Mouse (Mus musculus) neural tube, embryonic 11.5 days (tissue): ENCODE measurements at regions not wholly inside any gene's neighbourhood (a gene's known extent, or its start where the extent isn't known, plus 50 kb on each side); places are given as distances from the start of the nearest gene placed in this dataset.
A peak's percentile ranks its signal among the peaks of the same experiment; 100 is the strongest.

ENCODE experiments used
- ATAC-seq: fragments of 200-750 bp; cut with Nextera tagmentation; 2 replicates; pipeline ENCODE4 v1.8.0; 2017; ENCODE audit warnings: moderate number of reproducible peaks, mild to moderate bottlenecking, moderate TSS enrichment, moderate library complexity; ENCODE audit not compliant: insufficient read depth, low FRiP score, low TSS enrichment
- DNase-seq: peaks from one replicate; pipeline ENCODE4 v3.0.0-alpha.2; 2015; ENCODE audit warnings: low spot score
- H3K27ac ChIP-seq: fragments of 300-500 bp; sonication (generic); 2 replicates; pipeline ENCODE4 v1.5.1; 2014; ENCODE audit warnings: low read depth, mild to moderate bottlenecking, low read length
- H3K27me3 ChIP-seq: fragments of 300-500 bp; sonication (generic); 2 replicates; pipeline ENCODE4 v1.6.1; 2014; ENCODE audit warnings: mild to moderate bottlenecking, low read length, mixed read lengths; ENCODE audit not compliant: control insufficient read depth, insufficient read depth
- H3K36me3 ChIP-seq: fragments of 300-500 bp; sonication (generic); 2 replicates; pipeline ENCODE4 v1.6.1; 2014; ENCODE audit warnings: mild to moderate bottlenecking, low read length, moderate library complexity, mixed read lengths; ENCODE audit not compliant: control insufficient read depth, insufficient read depth
- H3K4me1 ChIP-seq: fragments of 300-500 bp; sonication (generic); 2 replicates; pipeline ENCODE4 v1.6.1; 2014; ENCODE audit warnings: low read length, mixed read lengths; ENCODE audit not compliant: control insufficient read depth, insufficient read depth
- H3K4me2 ChIP-seq: fragments of 300-500 bp; sonication (generic); 2 replicates; pipeline ENCODE4 v1.6.1; 2014; ENCODE audit warnings: low read depth, mild to moderate bottlenecking, moderate library complexity
- H3K4me3 ChIP-seq: fragments of 300-500 bp; sonication (generic); 2 replicates; pipeline ENCODE4 v1.5.1; 2014; ENCODE audit warnings: low read depth, low read length
- H3K9ac ChIP-seq: fragments of 300-500 bp; sonication (generic); 2 replicates; pipeline ENCODE4 v1.6.1; 2014; ENCODE audit warnings: mild to moderate bottlenecking, low read length
- H3K9me3 ChIP-seq: fragments of 300-500 bp; sonication (generic); 2 replicates; pipeline ENCODE4 v1.6.1; 2016; ENCODE audit warnings: low read length; ENCODE audit not compliant: control insufficient read depth
- WGBS: fragments of 180-500 bp; shearing (Covaris S2); extraction: QIAGEN DNeasy Blood & Tissue Kit; methylation state at CpG from one replicate; pipeline ENCODE4 v1.1.7; 2014; 5-methylcytosine and 5-hydroxymethylcytosine counted together

DNA sequence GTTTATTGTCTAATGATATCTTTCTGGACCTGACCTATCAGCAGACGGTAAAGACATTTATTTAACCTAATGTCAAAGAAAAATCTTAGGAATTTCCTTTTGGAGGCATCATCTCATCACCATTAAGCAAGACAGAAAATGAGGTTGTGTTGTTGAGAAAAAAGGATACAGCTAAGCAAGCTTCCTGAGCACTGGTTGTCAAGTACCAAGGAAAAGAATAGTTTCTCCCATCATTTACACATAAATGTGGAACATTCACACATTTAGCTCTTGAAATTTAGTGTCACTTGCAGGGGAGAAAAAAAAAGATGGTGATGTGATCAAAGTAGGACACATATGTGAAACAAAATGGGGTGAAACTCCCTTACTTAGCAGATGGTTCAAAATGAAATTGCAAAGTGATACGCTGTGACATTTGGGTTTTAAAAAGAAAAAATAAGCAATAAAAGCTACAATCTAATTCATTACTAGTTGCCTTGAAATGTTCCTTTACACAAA is 157.7 kb upstream of the 1700009N14Rik start:
- no peaks in the 10 kb centered on the region for H3K4me1 ChIP-seq
- ATAC-seq: no peak
- WGBS: 87% methylated on average over 2 of the region's 2 CpGs
- H3K36me3 ChIP-seq: no peaks in the 10 kb centered on the region
- H3K4me3 ChIP-seq: no peak overlapping the region
- DNase-seq: no peak
- H3K9me3 ChIP-seq: no peaks in the 10 kb centered on the region
- H3K4me2 ChIP-seq: no peak overlapping the region
- H3K9ac ChIP-seq: no peak overlapping the region
- no peaks in the 10 kb centered on the region for H3K27me3 ChIP-seq
- H3K27ac ChIP-seq: no peak overlapping the region

DNA sequence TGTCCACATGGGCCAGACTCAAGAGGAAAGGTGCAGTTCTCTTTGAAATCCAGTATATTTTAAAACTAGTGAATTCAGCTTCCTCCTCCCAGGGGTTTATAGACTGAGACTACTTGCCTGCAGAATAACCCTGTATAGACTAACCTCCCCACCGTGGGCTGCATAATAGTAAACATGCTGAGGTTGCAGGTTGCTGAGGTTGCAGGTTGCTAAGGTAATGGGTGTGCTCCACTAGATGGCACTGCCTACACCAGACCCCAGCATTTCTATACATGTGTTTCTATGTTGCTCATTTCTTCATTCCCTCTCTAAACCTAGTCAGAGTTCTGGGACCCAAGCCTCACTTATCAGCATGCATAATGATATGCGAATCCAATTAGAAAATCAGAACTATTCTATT is 140.0 kb upstream of the 1700009N14Rik start:
- WGBS: 40% methylated on average over 2 of the region's 2 CpGs
- no peak for ATAC-seq
- Histone ChIP-seq H3K36me3 (no peaks in the 10 kb centered on the region), H3K27me3 (no peaks in the 10 kb centered on the region), H3K4me3 (no peak overlapping the region), H3K27ac (no peak overlapping the region), H3K4me1 (no peaks in the 10 kb centered on the region), H3K9ac (no peak overlapping the region), H3K4me2 (no peak overlapping the region), H3K9me3 (no peaks in the 10 kb centered on the region)
- no peak for DNase-seq

DNA sequence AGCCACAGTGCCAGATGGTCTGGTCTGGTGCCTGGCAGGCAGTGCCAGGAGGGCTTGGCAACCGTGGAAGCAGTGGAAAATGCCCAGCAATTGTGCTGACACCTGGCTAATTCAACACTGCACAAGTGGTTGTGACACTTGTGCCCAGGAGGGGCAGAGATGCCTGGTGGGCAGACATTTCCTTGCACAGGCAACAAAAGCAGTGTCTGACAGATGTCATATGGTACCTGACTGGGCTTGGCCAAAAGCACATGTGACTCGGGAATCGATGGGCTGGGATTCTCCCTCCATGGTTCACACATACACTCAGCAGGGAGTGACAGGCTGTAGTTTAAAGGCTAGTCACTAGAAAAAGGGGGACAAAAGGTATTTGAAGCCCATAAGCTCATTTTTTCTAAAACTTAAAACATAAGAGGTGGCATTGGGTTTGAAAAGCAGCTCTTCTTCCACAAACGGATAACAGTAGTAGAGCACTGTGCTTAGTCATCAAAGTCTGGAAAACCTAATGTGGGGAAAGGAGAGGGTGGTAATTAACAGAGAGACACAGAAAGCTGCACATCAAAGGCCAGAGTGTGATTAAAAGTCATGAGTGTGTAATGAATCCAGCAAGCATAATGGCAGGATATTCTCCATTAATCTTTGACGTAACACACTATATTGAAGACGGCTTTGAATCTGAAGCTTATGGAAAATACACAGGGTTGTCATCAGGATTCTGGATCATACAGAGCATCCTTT is 105.5 kb upstream of the 1700009N14Rik start:
- Histone ChIP-seq H3K4me3 (no peak overlapping the region), H3K4me1 (no peaks in the 10 kb centered on the region), H3K9ac (no peak overlapping the region), H3K27ac (no peak overlapping the region), H3K27me3 (no peaks in the 10 kb centered on the region), H3K36me3 (no peaks in the 10 kb centered on the region), H3K9me3 (no peaks in the 10 kb centered on the region), H3K4me2 (no peak overlapping the region)
- DNase-seq: peak; percentile 10
- ATAC-seq: peak; percentile 77
- WGBS: 59% methylated on average over 6 of the region's 6 CpGs

DNA sequence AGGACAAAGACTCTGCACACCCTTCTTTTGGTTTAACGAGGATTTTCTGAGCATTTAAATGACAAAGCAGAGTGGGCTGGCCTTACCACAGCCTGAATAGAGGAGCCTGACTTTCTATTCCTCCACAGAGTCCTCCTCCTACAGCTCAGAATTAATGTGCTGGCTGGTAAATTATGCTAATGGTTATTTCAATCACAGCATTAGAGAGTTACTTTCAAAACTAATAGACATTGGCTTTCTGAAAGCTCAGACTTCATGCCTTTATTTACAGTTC is 105.0 kb upstream of the 1700009N14Rik start:
- DNase-seq: peak; percentile 16
- Histone ChIP-seq H3K4me2 (no peak overlapping the region), H3K27ac (no peak overlapping the region), H3K27me3 (no peaks in the 10 kb centered on the region), H3K9ac (no peak overlapping the region), H3K9me3 (no peaks in the 10 kb centered on the region), H3K4me3 (no peak overlapping the region), H3K36me3 (no peaks in the 10 kb centered on the region), H3K4me1 (no peaks in the 10 kb centered on the region)
- WGBS: 25% methylated on average over 1 of the region's 1 CpGs
- ATAC-seq: peak; percentile 77

DNA sequence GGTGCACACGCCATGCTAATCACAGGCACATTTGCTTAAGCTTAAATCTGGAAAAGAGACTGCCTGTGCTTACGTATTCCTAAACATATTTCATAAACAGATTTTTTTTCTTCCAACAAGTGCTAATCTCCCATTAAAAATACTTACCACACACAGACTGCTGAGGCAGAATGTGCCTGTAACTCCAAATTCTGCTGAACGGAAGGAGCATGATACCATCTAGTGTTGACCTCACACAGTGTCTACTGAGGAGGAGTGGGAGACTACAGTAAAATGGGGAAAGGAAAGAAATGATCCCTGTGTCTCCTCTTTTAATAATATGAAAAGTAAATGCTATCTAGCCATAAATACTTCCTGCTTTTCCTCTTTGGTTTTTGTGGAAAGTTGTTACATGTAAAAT is 81.9 kb upstream of the 1700009N14Rik start:
- no peaks in the 10 kb centered on the region for H3K9me3 ChIP-seq
- no peaks in the 10 kb centered on the region for H3K27me3 ChIP-seq
- 88% methylated on average over 3 of the region's 3 CpGs for WGBS
- no peak for ATAC-seq
- H3K36me3 ChIP-seq: no peaks in the 10 kb centered on the region
- H3K27ac ChIP-seq: no peak overlapping the region
- H3K9ac ChIP-seq: no peak overlapping the region
- DNase-seq: no peak
- no peaks in the 10 kb centered on the region for H3K4me1 ChIP-seq
- no peak overlapping the region for H3K4me3 ChIP-seq
- H3K4me2 ChIP-seq: no peak overlapping the region

DNA sequence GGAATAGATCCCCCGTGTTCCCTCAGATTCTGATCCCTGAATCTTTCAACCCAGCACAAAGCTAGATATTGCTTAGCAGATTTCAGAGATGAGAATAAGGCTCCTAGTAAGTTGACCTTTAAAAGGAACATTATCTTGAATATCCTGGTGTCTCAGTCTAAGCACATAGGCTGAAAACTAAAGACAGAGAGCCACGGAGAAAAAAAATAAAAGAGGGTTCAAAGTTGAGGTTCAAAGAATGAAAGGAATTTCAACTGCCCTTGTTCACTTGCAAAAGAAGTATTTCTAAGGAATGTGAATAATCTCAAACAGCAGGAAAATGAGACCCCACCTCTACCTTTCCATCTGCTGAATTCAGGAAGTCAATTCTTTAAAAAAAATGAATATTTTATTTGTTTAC is 69.3 kb upstream of the 1700009N14Rik start:
- DNase-seq: no peak
- Histone ChIP-seq H3K4me3 (no peak overlapping the region), H3K4me2 (no peak overlapping the region), H3K36me3 (no peaks in the 10 kb centered on the region), H3K9ac (no peak overlapping the region), H3K4me1 (no peaks in the 10 kb centered on the region), H3K9me3 (no peaks in the 10 kb centered on the region), H3K27me3 (no peaks in the 10 kb centered on the region), H3K27ac (no peak overlapping the region)
- 69% methylated on average over 2 of the region's 2 CpGs for WGBS
- no peak for ATAC-seq

DNA sequence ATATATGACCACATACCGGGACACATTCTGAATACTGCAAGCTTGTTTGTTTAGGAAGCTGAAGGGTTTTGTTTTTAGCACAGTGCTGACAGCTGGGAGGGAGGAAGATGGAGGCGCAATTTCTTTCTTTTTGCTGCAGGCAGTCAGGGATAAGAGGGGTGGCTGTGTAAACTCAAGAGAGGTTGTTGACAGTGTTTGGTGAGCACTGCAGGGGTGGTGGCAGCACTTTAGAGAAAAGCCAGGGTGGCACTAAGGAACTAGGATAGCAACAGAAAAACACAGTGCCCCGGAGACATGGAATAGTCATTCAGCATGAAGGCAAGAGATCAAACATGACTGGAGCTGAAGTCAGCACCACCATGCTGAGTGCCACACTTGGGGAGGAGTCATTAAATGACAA is 51.9 kb upstream of the 1700009N14Rik start:
- no peak overlapping the region for H3K9ac ChIP-seq
- ATAC-seq: no peak
- H3K27ac ChIP-seq: no peak overlapping the region
- no peaks in the 10 kb centered on the region for H3K36me3 ChIP-seq
- no peaks in the 10 kb centered on the region for H3K4me1 ChIP-seq
- DNase-seq: no peak
- no peak overlapping the region for H3K4me3 ChIP-seq
- no peak overlapping the region for H3K4me2 ChIP-seq
- no peaks in the 10 kb centered on the region for H3K9me3 ChIP-seq
- 52% methylated on average over 3 of the region's 3 CpGs for WGBS
- H3K27me3 ChIP-seq: no peaks in the 10 kb centered on the region
